Mouse (Mus musculus): ENCODE data around the gene Gm5795. TPM values are rescaled to one million over a fixed set of nuclear protein-coding genes. Genes with fewer than 3 reads are reported as not detected.
"Not testable (repeated sequence)": the region's sequence is repeated elsewhere in the genome, so short reads cannot be mapped to it uniquely, and the experiment has no call there.

The Gm5795 gene
- total RNA-seq (2014; rRNA removed) (1.6 TPM in 1 of 2 replicates, not detected in the other), polyA plus RNA-seq (2015; fragmentation: Nextera tagmentation; extraction: Ambion mirVana) (0.19 and 0.20 TPM in 2 replicates)

DNA sequence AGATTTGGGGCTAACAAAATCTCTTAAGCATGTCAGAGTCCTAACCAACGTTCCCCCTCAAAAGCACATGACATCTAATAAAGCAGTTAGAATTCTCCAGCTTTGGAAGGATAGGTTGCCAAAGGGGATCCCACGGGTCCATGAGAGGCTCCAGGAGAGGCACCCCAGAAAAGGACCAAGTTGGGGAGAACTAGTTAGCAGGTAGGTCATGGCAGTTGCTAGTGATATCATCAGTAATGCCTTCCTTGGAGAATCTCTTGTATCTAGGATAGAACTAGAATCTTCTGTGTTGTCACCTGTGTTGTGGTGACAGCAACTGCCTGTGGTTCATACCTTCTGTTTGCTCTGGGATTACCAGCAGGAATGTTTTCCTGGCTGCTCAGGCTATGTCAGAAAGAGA is at the start of gene Gm5795:
Gene Gm5795 (plus strand): TSS at position 301 of the 400 bp plus-strand sequence.
- not testable (repeated sequence) for H3K4me1 ChIP-seq (ENCODE audit: insufficient read depth, low read length)

DNA sequence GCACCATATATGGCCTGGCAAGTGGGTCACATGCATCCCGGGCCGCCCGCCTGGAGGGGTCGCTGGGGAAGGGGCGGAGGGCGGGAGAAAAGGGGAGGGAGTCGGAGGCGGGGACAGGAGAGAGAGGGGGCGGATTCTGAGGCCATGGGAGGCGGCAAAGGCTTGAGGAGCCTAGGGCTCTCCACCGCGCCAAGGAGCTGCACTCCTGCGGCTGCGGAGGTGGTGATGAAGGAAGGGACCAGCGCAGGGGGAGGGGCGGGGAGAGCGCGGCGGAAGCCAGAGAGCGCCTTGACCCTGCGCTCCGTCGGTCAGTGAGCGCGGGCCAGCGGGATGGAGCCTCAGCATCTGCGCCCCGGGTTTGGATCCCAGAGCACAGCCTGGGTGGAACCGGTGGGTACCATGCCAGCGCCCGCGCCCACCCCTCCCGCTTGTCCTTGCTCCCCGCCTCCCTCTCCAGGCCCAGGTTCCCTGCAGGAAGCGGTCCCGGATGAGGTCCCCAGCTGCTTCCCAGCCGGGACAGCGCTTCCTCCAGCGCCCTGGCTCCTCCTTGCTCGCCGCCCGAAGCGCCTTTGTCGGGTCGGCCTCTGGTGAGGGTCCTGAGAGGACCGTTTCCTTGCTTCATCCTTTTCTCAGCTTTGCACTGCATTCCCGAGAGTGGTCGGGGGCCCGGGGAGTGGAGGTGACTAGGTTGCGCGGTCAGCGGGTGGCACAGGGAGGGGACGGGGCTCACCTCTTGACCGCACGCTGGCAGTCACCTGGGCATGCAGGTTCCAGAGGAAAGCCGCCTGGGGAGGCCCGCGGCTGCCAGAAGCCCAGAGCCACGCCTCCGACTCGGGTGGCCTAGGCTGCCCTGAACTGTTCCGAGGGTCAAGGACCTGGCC is 20.5 kb downstream of the Gm5795 start, which contains the start of gene D830030K20Rik:
Gene D830030K20Rik (plus strand): TSS at position 217 of the 881 bp plus-strand sequence.
- 0% methylated on average over 15 of the region's 62 CpGs for WGBS
- ATAC-seq; H3K4me1 ChIP-seq (ENCODE audit: insufficient read depth, low read length); H3K9me3 ChIP-seq (ENCODE audit: low read length); H3K36me3 ChIP-seq (ENCODE audit: insufficient read depth, low read length); H3K27me3 ChIP-seq (ENCODE audit: insufficient read depth, low read length); H3K9ac ChIP-seq (replicated peaks; ENCODE audit: low read length); H3K27ac ChIP-seq: not testable (repeated sequence)
- Histone ChIP-seq H3K4me2 (ENCODE audit: low read depth, low read length) (peak within 1 kb of the TSS; percentile 58), H3K4me3 (ENCODE audit: low read length) (peak within 1 kb of the TSS; percentile 47)
- DNase-seq (ENCODE audit: low spot score), result peak; percentile 1

More for the DNA sequence above, at the start of gene Gm5795:
- not testable (repeated sequence) for H3K36me3 ChIP-seq (ENCODE audit: insufficient read depth, low read length); H3K4me3 ChIP-seq (ENCODE audit: low read length); H3K4me2 ChIP-seq (ENCODE audit: low read depth, low read length); H3K9ac ChIP-seq (replicated peaks; ENCODE audit: low read length); DNase-seq (ENCODE audit: low spot score); H3K9me3 ChIP-seq (ENCODE audit: low read length); H3K27me3 ChIP-seq (ENCODE audit: insufficient read depth, low read length); H3K27ac ChIP-seq; ATAC-seq
- WGBS, result no CpG with 5 or more reads among the region's 2 CpGs

DNA sequence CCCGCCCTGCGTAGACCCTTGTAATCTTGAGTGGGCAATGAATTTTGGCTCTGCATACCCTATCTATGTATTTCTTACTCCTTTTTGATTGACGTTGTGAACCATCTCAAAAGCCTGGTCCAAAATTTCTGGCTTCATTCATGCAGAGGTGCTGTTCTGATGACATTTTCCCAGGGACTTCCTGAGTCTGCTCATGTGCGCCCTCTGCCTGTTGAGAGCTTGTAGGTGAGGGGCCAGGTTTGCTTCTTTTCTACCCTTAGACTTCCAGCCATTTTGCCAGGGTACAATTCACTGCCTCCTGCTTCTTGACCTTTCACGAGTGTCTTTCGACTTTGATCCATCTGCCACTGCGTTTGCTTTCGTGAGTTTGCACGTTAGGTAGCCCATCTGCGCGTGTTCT is 21.3 kb downstream of the Gm5795 start:
- not testable (repeated sequence) for H3K27me3 ChIP-seq (ENCODE audit: insufficient read depth, low read length); H3K4me3 ChIP-seq (ENCODE audit: low read length); H3K4me1 ChIP-seq (ENCODE audit: insufficient read depth, low read length); H3K27ac ChIP-seq; H3K36me3 ChIP-seq (ENCODE audit: insufficient read depth, low read length); H3K9ac ChIP-seq (replicated peaks; ENCODE audit: low read length); H3K4me2 ChIP-seq (ENCODE audit: low read depth, low read length); ATAC-seq; H3K9me3 ChIP-seq (ENCODE audit: low read length)
- WGBS, result 10% methylated on average over 9 of the region's 11 CpGs
- DNase-seq (ENCODE audit: low spot score), result peak; percentile 54
- peak; percentile 65 for TF ChIP-seq CTCF (IDR thresholded peaks at IDR 0.05; ENCODE audit: low read depth)

Other genes starting within 250 kb of the Gm5795 start
- not detected in 2 replicates for gene Gm2888, start 158.3 kb upstream of the Gm5795 start, total RNA-seq (2014; rRNA removed)
- gene Gm2888, start 158.3 kb upstream of the Gm5795 start, polyA plus RNA-seq (2015; fragmentation: Nextera tagmentation; extraction: Ambion mirVana), result not detected in 2 replicates
- 4.7 and 8.0 TPM in 2 replicates for gene Gm2897, start 139.0 kb upstream of the Gm5795 start, total RNA-seq (2014; rRNA removed)
- 10.9 and 11.8 TPM in 2 replicates for gene Gm2897, start 139.0 kb upstream of the Gm5795 start, polyA plus RNA-seq (2015; fragmentation: Nextera tagmentation; extraction: Ambion mirVana)
- not detected in 2 replicates for gene Gm10340, start 54.3 kb upstream of the Gm5795 start, total RNA-seq (2014; rRNA removed)
- not detected in 2 replicates for gene Gm10340, start 54.3 kb upstream of the Gm5795 start, polyA plus RNA-seq (2015; fragmentation: Nextera tagmentation; extraction: Ambion mirVana)
- 10.3 and 13.3 TPM in 2 replicates for gene D830030K20Rik, start 20.2 kb downstream of the Gm5795 start, total RNA-seq (2014; rRNA removed)
- gene D830030K20Rik, start 20.2 kb downstream of the Gm5795 start, polyA plus RNA-seq (2015; fragmentation: Nextera tagmentation; extraction: Ambion mirVana), result 29.5 and 31.8 TPM in 2 replicates
- 1.2 TPM in 1 of 2 replicates, not detected in the other for gene Gm2956, start 144.4 kb downstream of the Gm5795 start, total RNA-seq (2014; rRNA removed)
- gene Gm2956, start 144.4 kb downstream of the Gm5795 start, polyA plus RNA-seq (2015; fragmentation: Nextera tagmentation; extraction: Ambion mirVana), result 0.16 TPM in 1 of 2 replicates, not detected in the other
- not detected in 2 replicates for gene Gm10413, start 206.8 kb downstream of the Gm5795 start, total RNA-seq (2014; rRNA removed)
- gene Gm10413, start 206.8 kb downstream of the Gm5795 start, polyA plus RNA-seq (2015; fragmentation: Nextera tagmentation; extraction: Ambion mirVana), result not detected in 2 replicates
- gene Gm10409, start 224.4 kb downstream of the Gm5795 start, total RNA-seq (2014; rRNA removed), result 6.5 and 6.6 TPM in 2 replicates
- 18.0 and 22.7 TPM in 2 replicates for gene Gm10409, start 224.4 kb downstream of the Gm5795 start, polyA plus RNA-seq (2015; fragmentation: Nextera tagmentation; extraction: Ambion mirVana)
- gene Gm3005, start 239.8 kb downstream of the Gm5795 start, total RNA-seq (2014; rRNA removed), result 6.1 and 8.1 TPM in 2 replicates
- 7.3 and 12.2 TPM in 2 replicates for gene Gm3005, start 239.8 kb downstream of the Gm5795 start, polyA plus RNA-seq (2015; fragmentation: Nextera tagmentation; extraction: Ambion mirVana)

All from hindbrain, postnatal 0 days (tissue).